Mouse (Mus musculus) mammary gland, adult 2 months (tissue): ENCODE results near the gene Prcc. TPM values are rescaled to one million over a fixed set of nuclear protein-coding genes. Genes with fewer than 3 reads are reported as not detected.

Experiments
- polyA plus RNA-seq: library from polyadenylated mRNA; depleted of rRNA; stranded (reverse); fragments of >200 nt; gene quantifications from 2 replicates; pipeline ENCODE4 v1.2.3, GENCODE M21; 2012; ENCODE audit warnings: low replicate concordance; rRNA removed

Gene Prcc
- polyA plus RNA-seq: 28.7 and 33.3 TPM in 2 replicates

DNA sequence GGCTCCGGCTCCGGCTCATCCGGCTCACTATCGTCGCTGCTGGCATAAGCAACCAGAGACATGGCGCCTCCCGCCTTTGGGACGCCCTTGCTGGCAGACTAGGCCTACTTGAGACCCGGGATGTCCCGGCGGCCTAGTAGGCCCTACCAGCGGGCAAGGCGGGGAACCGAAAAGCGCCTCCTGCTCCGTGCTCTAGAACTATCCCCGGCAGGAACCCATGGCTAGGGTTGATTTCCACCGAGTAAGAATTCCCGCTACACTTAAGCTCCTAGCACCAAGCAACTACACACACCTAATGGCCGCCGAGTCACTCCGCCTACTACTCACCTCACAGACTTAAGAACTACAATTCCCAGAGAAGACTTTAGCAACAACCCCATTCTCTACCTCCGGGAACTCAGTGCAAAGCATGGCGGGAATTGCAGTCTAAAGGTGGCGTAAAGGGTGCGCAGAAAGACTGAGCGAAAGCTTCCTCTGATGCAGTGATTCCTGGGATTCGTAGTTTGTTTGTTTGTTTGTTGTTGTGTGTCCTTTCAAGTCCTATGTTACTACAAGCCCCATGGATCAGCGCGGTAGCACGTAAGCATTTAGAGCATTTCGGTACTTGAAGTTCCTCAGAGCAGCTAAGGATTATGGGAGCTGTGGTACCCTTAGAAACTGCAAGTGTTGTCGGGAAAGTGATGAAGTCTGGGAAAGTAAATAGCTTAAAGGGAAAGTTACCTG, at the start of gene Prcc:
Gene Prcc (minus strand): TSS at position 328 of the 723 bp plus-strand sequence.

GRCm38 (mm10) chr3:87930078-87930795, 44.8 kb upstream of the Prcc start, which contains the start of the genes Isg20l2 and Rrnad1:
TSS of gene Isg20l2 (plus strand) at chr3:87930314.
TSS of gene Rrnad1 (minus strand) at chr3:87930717.

GRCm38 (mm10) chr3:87919336-87920108, 34.1 kb upstream of the Prcc start, which contains the start of gene Mrpl24:
TSS of gene Mrpl24 (plus strand) at chr3:87919506.

DNA sequence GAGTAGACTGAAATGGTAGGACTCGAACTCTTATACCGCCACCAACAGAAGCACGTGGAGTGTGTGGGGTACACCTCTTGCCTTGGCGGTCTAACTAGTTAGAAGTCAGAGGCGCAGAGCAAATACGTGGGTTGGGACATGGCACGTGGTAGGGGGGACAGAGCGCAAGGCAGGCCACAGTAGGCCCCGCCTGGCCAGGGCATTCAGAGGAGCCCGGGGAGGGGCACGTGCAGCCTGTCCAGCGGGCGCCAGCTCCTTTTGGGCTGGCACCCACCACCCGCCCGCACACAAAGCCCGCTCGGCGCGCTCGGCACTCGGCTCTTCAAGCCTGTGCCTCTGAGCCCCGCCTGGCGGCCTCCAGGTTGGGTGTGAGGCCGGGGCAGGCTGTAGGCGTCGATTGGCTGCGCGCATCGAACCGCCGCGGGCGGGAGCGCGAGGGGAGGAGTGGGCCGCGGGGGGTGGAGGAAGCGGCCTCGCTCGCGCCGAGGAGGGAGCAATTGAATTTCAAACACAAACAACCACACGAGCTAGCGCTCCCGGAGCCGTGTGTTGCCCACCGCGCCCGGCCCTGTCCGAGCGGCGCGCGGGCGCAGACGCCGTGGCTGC, 20.6 kb upstream of the Prcc start, which contains the start of gene Hdgf:
Gene Hdgf (plus strand): TSS at position 442 of the 606 bp plus-strand sequence.

GRCm38 (mm10) chr3:87846650-87847110, 38.7 kb downstream of the Prcc start, which contains the start of gene Sh2d2a:
TSS of gene Sh2d2a (plus strand) at chr3:87846755.

DNA sequence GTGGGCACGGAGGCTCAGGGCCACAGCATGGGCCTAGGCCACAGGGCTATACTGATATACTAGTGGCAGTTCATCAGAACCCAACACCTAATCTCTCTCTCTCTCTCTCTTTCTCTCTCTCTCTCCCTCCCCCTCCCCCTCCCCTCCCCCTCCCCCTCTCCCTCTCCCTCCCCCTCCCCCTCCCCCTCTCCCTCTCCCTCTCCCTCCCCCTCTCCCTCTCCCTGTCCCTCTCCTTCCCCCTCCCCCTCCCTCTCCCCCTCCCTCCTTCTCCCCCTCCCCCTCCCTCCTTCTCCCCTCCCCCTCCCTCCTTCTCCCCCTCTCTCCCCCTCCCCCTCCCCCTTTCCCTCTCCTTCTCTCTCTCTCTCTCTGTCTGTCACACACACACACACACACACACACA, 61.2 kb downstream of the Prcc start, which contains the start of gene Pear1:
Gene Pear1 (minus strand): TSS at position 101 of the 400 bp plus-strand sequence.

Other genes starting within 250 kb of the Prcc start
- 0.13 and 0.32 TPM in 2 replicates for gene Lrrc71, start 137.0 kb downstream of the Prcc start, polyA plus RNA-seq
- 2.8 and 7.2 TPM in 2 replicates for gene Ntrk1, start 90.4 kb downstream of the Prcc start, polyA plus RNA-seq
- 1.6 TPM in 2 replicates for gene Insrr, start 88.7 kb downstream of the Prcc start, polyA plus RNA-seq
- gene Pear1, start 61.3 kb downstream of the Prcc start, polyA plus RNA-seq: 101 and 130 TPM in 2 replicates
- 13.9 and 25.6 TPM in 2 replicates for gene Sh2d2a, start 38.9 kb downstream of the Prcc start, polyA plus RNA-seq
- gene Hdgf, start 20.7 kb upstream of the Prcc start, polyA plus RNA-seq: 51.3 and 106 TPM in 2 replicates
- 26.0 and 58.0 TPM in 2 replicates for gene Mrpl24, start 33.9 kb upstream of the Prcc start, polyA plus RNA-seq
- gene Isg20l2, start 44.7 kb upstream of the Prcc start, polyA plus RNA-seq: 13.4 and 17.8 TPM in 2 replicates
- gene Rrnad1, start 45.1 kb upstream of the Prcc start, polyA plus RNA-seq: 34.7 and 39.2 TPM in 2 replicates
- gene Crabp2, start 63.1 kb upstream of the Prcc start, polyA plus RNA-seq: 1.8 and 4.6 TPM in 2 replicates
- 5.5 and 8.3 TPM in 2 replicates for gene Nes, start 85.5 kb upstream of the Prcc start, polyA plus RNA-seq
- gene Bcan, start 114.6 kb upstream of the Prcc start, polyA plus RNA-seq: 0.06 and 0.08 TPM in 2 replicates
- 0.10 and 0.45 TPM in 2 replicates for gene Hapln2, start 142.0 kb upstream of the Prcc start, polyA plus RNA-seq
- 4.2 and 6.0 TPM in 2 replicates for gene Gpatch4, start 157.5 kb upstream of the Prcc start, polyA plus RNA-seq
- 68.0 and 109 TPM in 2 replicates for gene Naxe, start 172.9 kb upstream of the Prcc start, polyA plus RNA-seq
- gene Ttc24, start 192.7 kb upstream of the Prcc start, polyA plus RNA-seq: not detected in 2 replicates
- 2.2 TPM in 2 replicates for gene Iqgap3, start 196.4 kb upstream of the Prcc start, polyA plus RNA-seq